ENCODE assay signal across 24 mouse cellular contexts in the genomic region with DNA sequence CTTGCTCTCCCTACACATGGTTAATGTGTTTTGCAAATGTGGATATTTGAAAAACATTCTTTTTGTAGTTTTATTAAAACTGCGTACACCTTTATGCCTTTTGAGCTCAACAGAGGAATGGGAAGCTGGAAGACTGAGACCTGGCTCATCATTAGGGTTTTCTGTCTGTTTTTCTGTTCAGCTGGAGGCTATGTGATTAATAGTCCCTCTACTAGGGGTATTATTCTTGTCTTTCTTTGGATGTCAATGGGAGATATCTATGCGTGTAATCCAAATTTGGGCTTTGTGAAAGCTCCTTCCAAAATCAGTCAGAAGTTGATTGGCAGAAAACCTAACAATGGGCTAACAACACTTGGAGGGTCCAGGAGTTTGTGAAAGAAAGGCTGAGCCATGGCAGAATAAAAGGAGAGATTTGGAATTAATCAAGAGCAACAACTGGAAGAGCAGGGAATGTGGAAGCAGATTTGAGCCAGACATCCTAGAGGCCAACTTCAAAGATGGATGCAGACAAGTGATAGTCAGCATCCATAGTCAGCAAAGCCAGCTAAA.
"Had no signal": no experiment of that assay in that cellular context is flagged by ENCODE, and none has a peak within 500 bp of the region (broad histone marks: within the 10 kb centered on the region; RNA-seq: fewer than 3 reads in every experiment).

No protein-coding gene starts in this region.

- ATAC-seq: hindbrain, embryonic 16.5 days; inflammation-experienced regulatory T-cells, adult 6 months; intestine, embryonic 15.5 days; intestine, postnatal 0 days had no signal

- H3K36me3 ChIP-seq: heart, embryonic 10.5 days; heart, embryonic 12.5 days; hindbrain, embryonic 10.5 days; intestine, embryonic 15.5 days; limb, embryonic 13.5 days; limb, embryonic 15.5 days; liver, embryonic 13.5 days had no signal

- H3K27ac ChIP-seq: gastrocnemius, adult 2 months; heart, embryonic 10.5 days; hindbrain, embryonic 10.5 days; hindbrain, embryonic 14.5 days; intestine, embryonic 15.5 days; left cerebral cortex, adult 2 months; limb, embryonic 13.5 days; limb, embryonic 15.5 days; liver, embryonic 13.5 days had no signal

- H3K4me1 ChIP-seq: heart, embryonic 10.5 days; heart, embryonic 12.5 days; intestine, embryonic 15.5 days; limb, embryonic 13.5 days; limb, embryonic 15.5 days; liver, embryonic 13.5 days had no signal

- H3K9ac ChIP-seq: heart, embryonic 12.5 days; hindbrain, embryonic 14.5 days; intestine, embryonic 15.5 days; limb, embryonic 13.5 days; limb, embryonic 15.5 days; liver, embryonic 13.5 days had no signal

- DNase-seq: gastrocnemius, adult 2 months; gastrocnemius, postnatal 10 days; gastrocnemius, postnatal 25 days; heart, adult 18-20 months; heart, postnatal 10 days; heart, postnatal 4 days; kidney, adult 18-20 months; kidney, adult 8-10 months; kidney, postnatal 10 days; kidney, postnatal 25 days; kidney, postnatal 4 days; left cerebral cortex, postnatal 4 days; liver, embryonic 13.5 days had no signal

- H3K4me2 ChIP-seq: heart, embryonic 12.5 days; hindbrain, embryonic 14.5 days; intestine, embryonic 15.5 days; limb, embryonic 13.5 days; limb, embryonic 15.5 days; liver, embryonic 13.5 days had no signal

- H3K4me3 ChIP-seq: gastrocnemius, adult 2 months; heart, embryonic 10.5 days; heart, embryonic 12.5 days; hindbrain, embryonic 10.5 days; intestine, embryonic 15.5 days; left cerebral cortex, adult 2 months; limb, embryonic 13.5 days; limb, embryonic 15.5 days; liver, embryonic 13.5 days had no signal

- H3K9me3 ChIP-seq: heart, embryonic 10.5 days; heart, embryonic 12.5 days; hindbrain, embryonic 10.5 days; intestine, embryonic 15.5 days; limb, embryonic 13.5 days; limb, embryonic 15.5 days; liver, embryonic 13.5 days had no signal

- H3K27me3 ChIP-seq: heart, embryonic 12.5 days; intestine, embryonic 15.5 days; limb, embryonic 13.5 days; limb, embryonic 15.5 days; liver, embryonic 13.5 days had no signal
